In the genomic region with DNA sequence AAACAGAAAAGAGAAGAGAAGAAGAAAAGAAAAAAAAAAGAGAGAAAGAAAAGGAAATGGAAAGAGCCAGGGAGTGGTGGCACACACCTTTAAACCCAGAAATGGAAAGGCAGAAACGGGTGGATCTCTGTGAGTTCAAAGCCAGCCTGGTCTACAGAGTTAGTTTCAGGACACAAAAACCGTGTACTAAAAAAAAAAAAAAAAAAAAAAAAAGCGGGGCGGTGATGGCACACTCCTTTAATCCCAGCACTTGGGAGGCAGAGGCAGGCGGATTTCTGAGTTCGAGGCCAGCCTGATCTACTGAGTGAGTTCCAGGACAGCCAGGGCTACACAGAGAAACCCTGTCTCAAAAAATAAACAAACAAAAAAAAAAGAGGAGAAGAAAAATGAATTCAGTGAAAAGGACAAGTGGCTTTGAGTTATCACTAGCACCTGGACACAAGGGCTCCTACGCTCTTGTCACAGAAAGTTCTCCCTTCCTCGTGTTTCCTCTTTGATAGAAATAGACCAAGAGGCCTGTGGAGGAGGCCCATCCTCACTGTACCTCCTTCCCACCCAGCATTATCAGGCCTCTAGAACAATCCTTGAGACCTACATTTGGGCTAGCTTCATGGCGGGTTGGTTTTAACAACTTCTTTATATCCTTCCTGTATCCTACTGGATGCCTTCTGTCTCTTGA, we compare ENCODE assay signal across 8 mouse cellular contexts. TPM values are rescaled to one million over a fixed set of nuclear protein-coding genes. Genes with fewer than 3 reads are reported as not detected.
DNase-seq lines count a peak whose midpoint lies in the region; ATAC-seq and TF ChIP-seq lines count a peak whose summit lies in the region.

No protein-coding gene starts in this region.

- H3K27ac ChIP-seq in kidney, postnatal 0 days = peak overlapping the region; percentile 94; the same call in 1 of the 2 replicates
- H3K27ac ChIP-seq in bone marrow macrophage, adult 2 months (ENCODE audit: insufficient read depth, low read depth, low read length) = peak overlapping the region; percentile 93
- H3K27ac ChIP-seq in forebrain, embryonic 15.5 days (replicated peaks) = no peak overlapping the region
- peak overlapping the region; percentile 98 for H3K27ac ChIP-seq in liver, postnatal 0 days (ENCODE audit: low read depth)

- H3K4me3 ChIP-seq in kidney, postnatal 0 days (replicated peaks; ENCODE audit: low read depth, low read length) = no peak overlapping the region
- peak overlapping the region; percentile 95; the same call in 1 of the 2 replicates for H3K4me3 ChIP-seq in bone marrow macrophage, adult 2 months (ENCODE audit: insufficient read depth, low read length)
- H3K4me3 ChIP-seq in forebrain, embryonic 15.5 days = no peak overlapping the region
- H3K4me3 ChIP-seq in liver, postnatal 0 days (ENCODE audit: low read depth, low read length) = no peak overlapping the region

- no peaks in the 10 kb centered on the region for H3K9me3 ChIP-seq in kidney, postnatal 0 days (replicated peaks; ENCODE audit: low read length)
- no peaks in the 10 kb centered on the region for H3K9me3 ChIP-seq in forebrain, embryonic 15.5 days
- no peaks in the 10 kb centered on the region for H3K9me3 ChIP-seq in liver, postnatal 0 days (ENCODE audit: low read length)

- H3K9ac ChIP-seq in kidney, postnatal 0 days (ENCODE audit: low read depth, low read length) = no peak overlapping the region
- H3K9ac ChIP-seq in forebrain, embryonic 15.5 days (replicated peaks) = no peak overlapping the region
- H3K9ac ChIP-seq in liver, postnatal 0 days (replicated peaks) = no peak overlapping the region; the same call in 1 of the 2 replicates

- 89% methylated on average over 9 of the region's 9 CpGs for WGBS in kidney, postnatal 0 days
- WGBS in forebrain, embryonic 15.5 days = 92% methylated on average over 9 of the region's 9 CpGs
- 66% methylated on average over 9 of the region's 9 CpGs for WGBS in liver, postnatal 0 days (ENCODE audit: insufficient replicate concordance)

- no peaks in the 10 kb centered on the region for H3K27me3 ChIP-seq in kidney, postnatal 0 days (ENCODE audit: insufficient read depth, low read length)
- no peaks in the 10 kb centered on the region for H3K27me3 ChIP-seq in forebrain, embryonic 15.5 days
- no peaks in the 10 kb centered on the region for H3K27me3 ChIP-seq in liver, postnatal 0 days (ENCODE audit: insufficient read depth, low read length)

- peaks cover 16% of the 10 kb centered on the region; the same call in 1 of the 2 replicates for H3K4me1 ChIP-seq in kidney, postnatal 0 days (replicated peaks; ENCODE audit: insufficient read depth, low read length)
- peaks cover 36% of the 10 kb centered on the region for H3K4me1 ChIP-seq in bone marrow macrophage, adult 2 months (ENCODE audit: control insufficient read depth, insufficient read depth, low read length)
- H3K4me1 ChIP-seq in forebrain, embryonic 15.5 days = peaks cover 23% of the 10 kb centered on the region
- H3K4me1 ChIP-seq in liver, postnatal 0 days (ENCODE audit: insufficient read depth) = peaks cover 40% of the 10 kb centered on the region

- no peak for TF ChIP-seq POLR2A in bone marrow macrophage, adult 2 months (IDR thresholded peaks at IDR 0.05; ENCODE audit: borderline replicate concordance, low read depth, low read length)

- no peak for TF ChIP-seq EP300 in liver, postnatal 0 days (IDR thresholded peaks at IDR 0.05; ENCODE audit: low read depth)

- peaks cover 12% of the 10 kb centered on the region for H3K36me3 ChIP-seq in kidney, postnatal 0 days (ENCODE audit: insufficient read depth, low read length)
- peaks cover 15% of the 10 kb centered on the region for H3K36me3 ChIP-seq in forebrain, embryonic 15.5 days
- peaks cover 16% of the 10 kb centered on the region for H3K36me3 ChIP-seq in liver, postnatal 0 days (replicated peaks; ENCODE audit: insufficient read depth, low read length)

- intact Hi-C loops in left cerebral cortex, postnatal 25 days (cut with DNase I) = no loop called here

- no peak for TF ChIP-seq CTCF in kidney, postnatal 0 days (IDR thresholded peaks at IDR 0.05; ENCODE audit: low read depth)
- TF ChIP-seq CTCF in bone marrow macrophage, adult 2 months (IDR thresholded peaks at IDR 0.05; ENCODE audit: low read depth, low read length) = no peak
- no peak for TF ChIP-seq CTCF in liver, postnatal 0 days (IDR thresholded peaks at IDR 0.05; ENCODE audit: low read depth)

- DNase-seq in kidney, postnatal 0 days (ENCODE audit: low spot score) = no peak
- DNase-seq in kidney, postnatal 10 days = no peak
- no peak for DNase-seq in liver, postnatal 0 days
- DNase-seq in urinary bladder, postnatal 36 days (ENCODE audit: low spot score in 2 of 2) = no peak
- no peak for DNase-seq in left cerebral cortex, postnatal 25 days (ENCODE audit: low spot score in 2 of 2)
- no peak for DNase-seq in retina, postnatal 1 day

- no peak overlapping the region for H3K4me2 ChIP-seq in kidney, postnatal 0 days (ENCODE audit: low read length)
- H3K4me2 ChIP-seq in forebrain, embryonic 15.5 days (replicated peaks) = peak overlapping the region; percentile 96; the same call in 1 of the 2 replicates
- peak overlapping the region; percentile 92 for H3K4me2 ChIP-seq in liver, postnatal 0 days (ENCODE audit: low read depth, low read length)

- ATAC-seq in kidney, postnatal 0 days (replicated peaks; ENCODE audit: low FRiP score, low read depth) = no peak
- no peak for ATAC-seq in forebrain, embryonic 15.5 days (replicated peaks)
- no peak for ATAC-seq in liver, postnatal 0 days

RNA-seq across cellular contexts. Expression of a gene that starts 1.3 kb away (rescaled TPM):
- 7.5 and 7.6 TPM in 2 replicates for polyA plus RNA-seq in kidney, postnatal 0 days (2015; fragmentation: Nextera tagmentation; extraction: Ambion mirVana)
- 14.0 and 14.5 TPM in 2 replicates for polyA plus RNA-seq in bone marrow macrophage, adult 2 months (2012; ENCODE audit: insufficient read depth, insufficient read length, missing spikeins)
- polyA plus RNA-seq in forebrain, embryonic 15.5 days (2015; fragmentation: Nextera tagmentation; extraction: Ambion mirVana) = 15.7 and 16.7 TPM in 2 replicates
- polyA plus RNA-seq in liver, postnatal 0 days (2015; fragmentation: Nextera tagmentation; extraction: Ambion mirVana) = 2.1 and 2.5 TPM in 2 replicates
- 10 to 100 TPM; 24.3 TPM for total RNA-seq in left cerebral cortex, postnatal 25 days (2021)

RNA-seq across cellular contexts. Expression of a gene that starts 27.7 kb away (rescaled TPM):
- polyA plus RNA-seq in kidney, postnatal 0 days (2015; fragmentation: Nextera tagmentation; extraction: Ambion mirVana) = 1.7 and 1.9 TPM in 2 replicates
- 0.70 and 1.4 TPM in 2 replicates for polyA plus RNA-seq in bone marrow macrophage, adult 2 months (2012; ENCODE audit: insufficient read depth, insufficient read length, missing spikeins)
- 17.9 and 19.5 TPM in 2 replicates for polyA plus RNA-seq in forebrain, embryonic 15.5 days (2015; fragmentation: Nextera tagmentation; extraction: Ambion mirVana)
- 15.8 and 17.2 TPM in 2 replicates for polyA plus RNA-seq in liver, postnatal 0 days (2015; fragmentation: Nextera tagmentation; extraction: Ambion mirVana)
- 1 to 10 TPM; 1.9 to 2.0 TPM for total RNA-seq in left cerebral cortex, postnatal 25 days (2021)

RNA-seq across cellular contexts. Expression of a gene that starts 33.8 kb away (rescaled TPM):
- polyA plus RNA-seq in kidney, postnatal 0 days (2015; fragmentation: Nextera tagmentation; extraction: Ambion mirVana) = 70.0 and 76.5 TPM in 2 replicates
- polyA plus RNA-seq in bone marrow macrophage, adult 2 months (2012; ENCODE audit: insufficient read depth, insufficient read length, missing spikeins) = 27.1 and 27.6 TPM in 2 replicates
- 94.8 and 101 TPM in 2 replicates for polyA plus RNA-seq in forebrain, embryonic 15.5 days (2015; fragmentation: Nextera tagmentation; extraction: Ambion mirVana)
- polyA plus RNA-seq in liver, postnatal 0 days (2015; fragmentation: Nextera tagmentation; extraction: Ambion mirVana) = 38.4 and 38.6 TPM in 2 replicates
- 10 to 100 TPM; 36.8 to 39.8 TPM for total RNA-seq in left cerebral cortex, postnatal 25 days (2021)

RNA-seq across cellular contexts. Expression of a gene that starts 47.7 kb away (rescaled TPM):
- 0.68 and 0.74 TPM in 2 replicates for polyA plus RNA-seq in kidney, postnatal 0 days (2015; fragmentation: Nextera tagmentation; extraction: Ambion mirVana)
- not detected in 2 replicates for polyA plus RNA-seq in bone marrow macrophage, adult 2 months (2012; ENCODE audit: insufficient read depth, insufficient read length, missing spikeins)
- polyA plus RNA-seq in forebrain, embryonic 15.5 days (2015; fragmentation: Nextera tagmentation; extraction: Ambion mirVana) = 16.2 and 17.2 TPM in 2 replicates
- polyA plus RNA-seq in liver, postnatal 0 days (2015; fragmentation: Nextera tagmentation; extraction: Ambion mirVana) = 0.39 and 0.60 TPM in 2 replicates
- 100 to 1,000 TPM; 546 to 551 TPM for total RNA-seq in left cerebral cortex, postnatal 25 days (2021)

RNA-seq across cellular contexts. Expression of a gene that starts 55.4 kb away (rescaled TPM):
- 43.9 and 45.4 TPM in 2 replicates for polyA plus RNA-seq in kidney, postnatal 0 days (2015; fragmentation: Nextera tagmentation; extraction: Ambion mirVana)
- 1,260 and 1,371 TPM in 2 replicates for polyA plus RNA-seq in bone marrow macrophage, adult 2 months (2012; ENCODE audit: insufficient read depth, insufficient read length, missing spikeins)
- polyA plus RNA-seq in forebrain, embryonic 15.5 days (2015; fragmentation: Nextera tagmentation; extraction: Ambion mirVana) = 45.3 and 50.7 TPM in 2 replicates
- polyA plus RNA-seq in liver, postnatal 0 days (2015; fragmentation: Nextera tagmentation; extraction: Ambion mirVana) = 33.4 and 35.3 TPM in 2 replicates
- 10 to 100 TPM; 77.5 to 82.0 TPM for total RNA-seq in left cerebral cortex, postnatal 25 days (2021)
